Mouse (Mus musculus) heart, postnatal 0 days (tissue): ENCODE measurements around the gene Tcap.

Experiments used
- CTCF ChIP-seq: IDR thresholded peaks from 2 replicates; pipeline ENCODE4 v1.5.1; 2016; ENCODE audit warnings: antibody characterized with exemption, control low read depth, low read depth
- EP300 ChIP-seq: IDR thresholded peaks from 2 replicates; pipeline ENCODE4 v1.6.1; 2016; ENCODE audit warnings: antibody characterized with exemption, low read depth

- TF ChIP-seq CTCF (no peak), EP300 (no peak)
These were observed 30.6 kb downstream of the Tcap start for GRCm38 (mm10) chr11:98414162-98414561.
